Mouse (Mus musculus): Measurements from ENCODE around the gene Ermap. TPM values are rescaled to one million over a fixed set of nuclear protein-coding genes. Genes with fewer than 3 reads are reported as not detected.

The Ermap gene
- polyA plus RNA-seq, 1 experiment from 2014 or later = 0.33 TPM

GRCm38 (mm10) chr4:119133860-119134259 is 56.0 kb downstream of the Ermap start:
- WGBS = 88% methylated on average over 13 of the region's 13 CpGs
- no peak overlapping the region for H3K9ac ChIP-seq (ENCODE audit: low read depth, low read length)
- H3K4me3 ChIP-seq (ENCODE audit: low read length) = no peak overlapping the region
- no peaks in the 10 kb centered on the region; the same call in 1 of the 2 replicates for H3K4me1 ChIP-seq (ENCODE audit: control insufficient read depth, insufficient read depth, low read depth, low read length)
- peaks cover 15% of the 10 kb centered on the region for H3K36me3 ChIP-seq (ENCODE audit: control insufficient read depth, insufficient read depth, low read length)
- H3K9me3 ChIP-seq (ENCODE audit: control insufficient read depth, low read length) = no peaks in the 10 kb centered on the region
- H3K4me2 ChIP-seq (ENCODE audit: low read length) = no peak overlapping the region
- H3K27me3 ChIP-seq (replicated peaks; ENCODE audit: control insufficient read depth, insufficient read depth, low read length) = no peaks in the 10 kb centered on the region
- ATAC-seq = no peak
- no peak overlapping the region for H3K27ac ChIP-seq (ENCODE audit: low read depth, low read length)

GRCm38 (mm10) chr4:119133306-119133705 is 56.5 kb downstream of the Ermap start:
- WGBS = 92% methylated on average over 13 of the region's 13 CpGs
- Histone ChIP-seq H3K9me3 (ENCODE audit: control insufficient read depth, low read length) (no peaks in the 10 kb centered on the region), H3K9ac (ENCODE audit: low read depth, low read length) (no peak overlapping the region), H3K4me1 (ENCODE audit: control insufficient read depth, insufficient read depth, low read depth, low read length) (no peaks in the 10 kb centered on the region), H3K36me3 (ENCODE audit: control insufficient read depth, insufficient read depth, low read length) (peaks cover 15% of the 10 kb centered on the region), H3K27me3 (replicated peaks; ENCODE audit: control insufficient read depth, insufficient read depth, low read length) (no peaks in the 10 kb centered on the region), H3K4me2 (ENCODE audit: low read length) (no peak overlapping the region), H3K4me3 (ENCODE audit: low read length) (no peak overlapping the region), H3K27ac (ENCODE audit: low read depth, low read length) (no peak overlapping the region)
- ATAC-seq = no peak

- no peak; the same call in 1 of the 2 replicates for ATAC-seq
- no peak overlapping the region for H3K4me3 ChIP-seq (ENCODE audit: low read length)
- H3K9ac ChIP-seq (ENCODE audit: low read depth, low read length) = no peak overlapping the region
- H3K36me3 ChIP-seq (ENCODE audit: control insufficient read depth, insufficient read depth, low read length) = peaks cover 14% of the 10 kb centered on the region
- no peaks in the 10 kb centered on the region for H3K27me3 ChIP-seq (replicated peaks; ENCODE audit: control insufficient read depth, insufficient read depth, low read length)
- H3K27ac ChIP-seq (ENCODE audit: low read depth, low read length) = no peak overlapping the region
- no peak overlapping the region for H3K4me2 ChIP-seq (ENCODE audit: low read length)
- WGBS = 84% methylated on average over 8 of the region's 8 CpGs
- H3K4me1 ChIP-seq (ENCODE audit: control insufficient read depth, insufficient read depth, low read depth, low read length) = no peaks in the 10 kb centered on the region
- no peaks in the 10 kb centered on the region for H3K9me3 ChIP-seq (ENCODE audit: control insufficient read depth, low read length)
Observed at GRCm38 (mm10) chr4:119131189-119131910, 58.5 kb downstream of the Ermap start.

- WGBS = 100% methylated on average over 1 of the region's 1 CpGs
- H3K4me1 ChIP-seq (ENCODE audit: control insufficient read depth, insufficient read depth, low read depth, low read length) = no peaks in the 10 kb centered on the region
- no peak overlapping the region for H3K27ac ChIP-seq (ENCODE audit: low read depth, low read length)
- no peaks in the 10 kb centered on the region for H3K9me3 ChIP-seq (ENCODE audit: control insufficient read depth, low read length)
- no peak overlapping the region for H3K4me2 ChIP-seq (ENCODE audit: low read length)
- H3K4me3 ChIP-seq (ENCODE audit: low read length) = no peak overlapping the region
- ATAC-seq = no peak
- no peaks in the 10 kb centered on the region for H3K27me3 ChIP-seq (replicated peaks; ENCODE audit: control insufficient read depth, insufficient read depth, low read length)
- H3K9ac ChIP-seq (ENCODE audit: low read depth, low read length) = no peak overlapping the region
- H3K36me3 ChIP-seq (ENCODE audit: control insufficient read depth, insufficient read depth, low read length) = peaks cover 2% of the 10 kb centered on the region
Observed at GRCm38 (mm10) chr4:119129096-119129495, 60.7 kb downstream of the Ermap start.

- WGBS = 86% methylated on average over 7 of the region's 7 CpGs
- Histone ChIP-seq H3K9me3 (ENCODE audit: control insufficient read depth, low read length) (no peaks in the 10 kb centered on the region), H3K27ac (ENCODE audit: low read depth, low read length) (no peak overlapping the region), H3K36me3 (ENCODE audit: control insufficient read depth, insufficient read depth, low read length) (no peaks in the 10 kb centered on the region; the same call in none of the 2 replicates), H3K4me3 (ENCODE audit: low read length) (no peak overlapping the region), H3K9ac (ENCODE audit: low read depth, low read length) (no peak overlapping the region), H3K4me2 (ENCODE audit: low read length) (no peak overlapping the region), H3K4me1 (ENCODE audit: control insufficient read depth, insufficient read depth, low read depth, low read length) (no peaks in the 10 kb centered on the region), H3K27me3 (replicated peaks; ENCODE audit: control insufficient read depth, insufficient read depth, low read length) (no peaks in the 10 kb centered on the region)
- no peak for ATAC-seq
Observed at GRCm38 (mm10) chr4:119128547-119128946, 61.3 kb downstream of the Ermap start.

GRCm38 (mm10) chr4:119127229-119127628 is 62.6 kb downstream of the Ermap start:
- ATAC-seq = no peak
- H3K9ac ChIP-seq (ENCODE audit: low read depth, low read length) = no peak overlapping the region
- no peaks in the 10 kb centered on the region for H3K27me3 ChIP-seq (replicated peaks; ENCODE audit: control insufficient read depth, insufficient read depth, low read length)
- no peaks in the 10 kb centered on the region for H3K4me1 ChIP-seq (ENCODE audit: control insufficient read depth, insufficient read depth, low read depth, low read length)
- H3K9me3 ChIP-seq (ENCODE audit: control insufficient read depth, low read length) = no peaks in the 10 kb centered on the region
- H3K27ac ChIP-seq (ENCODE audit: low read depth, low read length) = no peak overlapping the region
- H3K36me3 ChIP-seq (ENCODE audit: control insufficient read depth, insufficient read depth, low read length) = 0 out of 2 replicates have a peak, but pooled peaks cover 1% of the 10 kb centered on the region
- no peak overlapping the region for H3K4me3 ChIP-seq (ENCODE audit: low read length)
- 83% methylated on average over 6 of the region's 6 CpGs for WGBS
- no peak overlapping the region for H3K4me2 ChIP-seq (ENCODE audit: low read length)

GRCm38 (mm10) chr4:119125577-119126270 is 64.1 kb downstream of the Ermap start:
- Histone ChIP-seq H3K9me3 (ENCODE audit: control insufficient read depth, low read length) (no peaks in the 10 kb centered on the region), H3K4me2 (ENCODE audit: low read length) (no peak overlapping the region), H3K27ac (ENCODE audit: low read depth, low read length) (no peak overlapping the region), H3K4me1 (ENCODE audit: control insufficient read depth, insufficient read depth, low read depth, low read length) (no peaks in the 10 kb centered on the region; the same call in 1 of the 2 replicates), H3K27me3 (replicated peaks; ENCODE audit: control insufficient read depth, insufficient read depth, low read length) (no peaks in the 10 kb centered on the region), H3K4me3 (ENCODE audit: low read length) (no peak overlapping the region), H3K36me3 (ENCODE audit: control insufficient read depth, insufficient read depth, low read length) (0 out of 2 replicates have a peak, but pooled peaks cover 4% of the 10 kb centered on the region), H3K9ac (ENCODE audit: low read depth, low read length) (no peak overlapping the region)
- ATAC-seq = no peak
- WGBS = 77% methylated on average over 9 of the region's 9 CpGs

MicroRNAs encoded within 50 kb of the gene (microRNA counts, 519-probe panel; counts per million panel counts)
- 1,983 counts per million, percentile 27 among the panel's probes with 10 or more counts for microRNA mmu-miR-1957

Small RNA genes within 50 kb of the gene (microRNA-seq; reads per million reads assigned to microRNA genes)
- not detected for gene Mir1957a

Other genes with a start within 250 kb of the Ermap start
- gene Lao1, start 228.4 kb downstream of the Ermap start, polyA plus RNA-seq (2015; fragmentation: Nextera tagmentation; extraction: Ambion mirVana) = 0.06 and 0.09 TPM in 2 replicates
- 100 and 106 TPM in 2 replicates for gene Slc2a1, start 81.3 kb downstream of the Ermap start, polyA plus RNA-seq (2015; fragmentation: Nextera tagmentation; extraction: Ambion mirVana)
- gene Zfp691, start 15.8 kb downstream of the Ermap start, polyA plus RNA-seq (2015; fragmentation: Nextera tagmentation; extraction: Ambion mirVana) = 2.9 and 5.6 TPM in 2 replicates
- gene Svbp, start 5.3 kb upstream of the Ermap start, polyA plus RNA-seq (2015; fragmentation: Nextera tagmentation; extraction: Ambion mirVana) = 197 and 201 TPM in 2 replicates
- 0.20 and 0.46 TPM in 2 replicates for gene Tmem269, start 28.2 kb upstream of the Ermap start, polyA plus RNA-seq (2015; fragmentation: Nextera tagmentation; extraction: Ambion mirVana)
- gene AU022252, start 42.7 kb upstream of the Ermap start, polyA plus RNA-seq (2015; fragmentation: Nextera tagmentation; extraction: Ambion mirVana) = 23.3 and 24.5 TPM in 2 replicates
- gene P3h1, start 42.9 kb upstream of the Ermap start, polyA plus RNA-seq (2015; fragmentation: Nextera tagmentation; extraction: Ambion mirVana) = 8.3 and 11.3 TPM in 2 replicates
- 0.81 and 1.1 TPM in 2 replicates for gene Cldn19, start 65.4 kb upstream of the Ermap start, polyA plus RNA-seq (2015; fragmentation: Nextera tagmentation; extraction: Ambion mirVana)
- gene Ybx1, start 104.6 kb upstream of the Ermap start, polyA plus RNA-seq (2015; fragmentation: Nextera tagmentation; extraction: Ambion mirVana) = 710 and 718 TPM in 2 replicates
- 42.4 and 43.4 TPM in 2 replicates for gene Ppih, start 130.5 kb upstream of the Ermap start, polyA plus RNA-seq (2015; fragmentation: Nextera tagmentation; extraction: Ambion mirVana)
- 18.8 and 20.0 TPM in 2 replicates for gene Ccdc30, start 225.5 kb upstream of the Ermap start, polyA plus RNA-seq (2015; fragmentation: Nextera tagmentation; extraction: Ambion mirVana)
- 22.2 and 27.3 TPM in 2 replicates for gene Ppcs, start 232.4 kb upstream of the Ermap start, polyA plus RNA-seq (2015; fragmentation: Nextera tagmentation; extraction: Ambion mirVana)
- gene Zmynd12, start 232.8 kb upstream of the Ermap start, polyA plus RNA-seq (2015; fragmentation: Nextera tagmentation; extraction: Ambion mirVana) = 0.63 and 0.89 TPM in 2 replicates